Comparison of ENCODE assay signal across 18 mouse cellular contexts in the genomic region with DNA sequence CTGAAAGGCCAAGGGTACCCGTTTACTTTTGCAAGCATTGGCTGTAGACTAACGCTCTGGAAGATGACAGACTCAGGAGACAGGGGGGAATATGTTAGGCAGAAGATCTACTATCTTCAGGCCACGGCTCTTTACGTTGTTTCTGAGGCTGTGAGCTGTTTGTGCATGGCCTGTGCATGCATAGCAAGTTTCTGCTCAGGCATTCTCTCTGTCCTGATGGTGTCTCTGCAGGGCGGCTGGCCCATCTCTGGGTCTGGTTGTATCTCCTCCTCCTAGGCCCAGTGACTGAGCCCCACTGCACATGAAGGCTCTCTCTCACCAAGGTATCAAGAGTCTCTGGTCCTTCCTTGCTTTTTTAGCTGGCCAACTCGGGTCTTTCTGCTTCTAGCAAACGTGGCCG.
DNase-seq lines count a peak whose midpoint lies in the region; ATAC-seq lines count a peak whose summit lies in the region.
"Had no signal": no experiment of that assay in that cellular context is flagged by ENCODE, and none has a peak within 500 bp of the region (broad histone marks: within the 10 kb centered on the region; RNA-seq: fewer than 3 reads in every experiment).

No protein-coding gene starts in this region.

- WGBS in forebrain, embryonic 11.5 days = 92% methylated on average over 8 of the region's 8 CpGs
- WGBS in forebrain, embryonic 14.5 days = 92% methylated on average over 8 of the region's 8 CpGs
- WGBS in lung, embryonic 16.5 days = 84% methylated on average over 8 of the region's 8 CpGs

- H3K4me3 ChIP-seq in forebrain, embryonic 11.5 days (ENCODE audit: low read depth, low read length) = no peak overlapping the region
- H3K4me3 ChIP-seq in forebrain, embryonic 14.5 days (ENCODE audit: low read depth, low read length) = no peak overlapping the region
- no peak overlapping the region for H3K4me3 ChIP-seq in lung, embryonic 16.5 days (ENCODE audit: low read length)
- H3K4me3 ChIP-seq: hindbrain, embryonic 13.5 days; limb, embryonic 10.5 days; neural tube, embryonic 12.5 days had no signal

- H3K9me3 ChIP-seq in forebrain, embryonic 11.5 days (ENCODE audit: control insufficient read depth, low read length) = no peaks in the 10 kb centered on the region
- no peaks in the 10 kb centered on the region for H3K9me3 ChIP-seq in forebrain, embryonic 14.5 days (replicated peaks; ENCODE audit: control insufficient read depth, low read length)
- H3K9me3 ChIP-seq in lung, embryonic 16.5 days (ENCODE audit: control insufficient read depth, low read length) = no peaks in the 10 kb centered on the region
- H3K9me3 ChIP-seq: G1E; hindbrain, embryonic 13.5 days; limb, embryonic 10.5 days; neural tube, embryonic 12.5 days had no signal

- no peaks in the 10 kb centered on the region for H3K36me3 ChIP-seq in forebrain, embryonic 11.5 days (ENCODE audit: control insufficient read depth, insufficient read depth, low read length)
- H3K36me3 ChIP-seq in forebrain, embryonic 14.5 days (ENCODE audit: control insufficient read depth, insufficient read depth, low read length) = no peaks in the 10 kb centered on the region
- peaks cover 14% of the 10 kb centered on the region for H3K36me3 ChIP-seq in lung, embryonic 16.5 days (ENCODE audit: control insufficient read depth, insufficient read depth, low read length)
- H3K36me3 ChIP-seq: G1E; hindbrain, embryonic 13.5 days; neural tube, embryonic 12.5 days had no signal

- ATAC-seq in forebrain, embryonic 11.5 days (replicated peaks; ENCODE audit: low FRiP score) = no peak
- no peak for ATAC-seq in forebrain, embryonic 14.5 days
- no peak for ATAC-seq in lung, embryonic 16.5 days (ENCODE audit: low read depth)
- no peak for ATAC-seq in erythroblast, adult 5-6 weeks (replicated peaks; ENCODE audit: low FRiP score, poor library complexity, severe bottlenecking)
- ATAC-seq: activated CD4-positive, CD25-positive, alpha-beta regulatory T cell, adult 4 months; liver, postnatal 0 days had no signal

- no peaks in the 10 kb centered on the region for H3K4me1 ChIP-seq in forebrain, embryonic 11.5 days (replicated peaks; ENCODE audit: control insufficient read depth, insufficient read depth, low read length)
- H3K4me1 ChIP-seq in forebrain, embryonic 14.5 days (ENCODE audit: control insufficient read depth, insufficient read depth, low read length) = no peaks in the 10 kb centered on the region
- peaks cover 44% of the 10 kb centered on the region for H3K4me1 ChIP-seq in lung, embryonic 16.5 days (replicated peaks; ENCODE audit: control insufficient read depth, insufficient read depth, low read length)
- H3K4me1 ChIP-seq: neural tube, embryonic 12.5 days had no signal

- no peaks in the 10 kb centered on the region for H3K27me3 ChIP-seq in forebrain, embryonic 11.5 days (ENCODE audit: control insufficient read depth, insufficient read depth, low read length)
- H3K27me3 ChIP-seq in forebrain, embryonic 14.5 days (replicated peaks; ENCODE audit: control insufficient read depth, insufficient read depth, low read length) = no peaks in the 10 kb centered on the region
- no peaks in the 10 kb centered on the region for H3K27me3 ChIP-seq in lung, embryonic 16.5 days (ENCODE audit: control insufficient read depth, insufficient read depth, low read depth, low read length)
- H3K27me3 ChIP-seq: hindbrain, embryonic 13.5 days; neural tube, embryonic 12.5 days had no signal

- peak; percentile 30 for DNase-seq in forebrain, embryonic 11.5 days (ENCODE audit: low spot score)
- DNase-seq in forebrain, embryonic 14.5 days (ENCODE audit: low spot score) = no peak
- no peak for DNase-seq in lung, postnatal 14 days
- DNase-seq in cerebellum, adult 11 months = peak; percentile 25
- DNase-seq in cerebellum, postnatal 10 days = peak; percentile 64 to 76
- DNase-seq in thymus, postnatal 4 days = no peak
- DNase-seq: adrenal gland, postnatal 14 days; gastrocnemius, postnatal 10 days; kidney, adult 8-10 months; liver, postnatal 0 days; right cerebral cortex, adult 18-20 months had no signal

- H3K9ac ChIP-seq in forebrain, embryonic 11.5 days (ENCODE audit: low read length) = no peak overlapping the region
- H3K9ac ChIP-seq in forebrain, embryonic 14.5 days (ENCODE audit: low read length) = no peak overlapping the region
- no peak overlapping the region for H3K9ac ChIP-seq in lung, embryonic 16.5 days (ENCODE audit: low read length)
- H3K9ac ChIP-seq: hindbrain, embryonic 13.5 days; liver, postnatal 0 days; neural tube, embryonic 12.5 days had no signal

- H3K4me2 ChIP-seq in forebrain, embryonic 11.5 days (ENCODE audit: low read depth, low read length, severe bottlenecking) = no peak overlapping the region
- no peak overlapping the region for H3K4me2 ChIP-seq in forebrain, embryonic 14.5 days (ENCODE audit: low read length)
- no peak overlapping the region for H3K4me2 ChIP-seq in lung, embryonic 16.5 days (ENCODE audit: low read depth, low read length)
- H3K4me2 ChIP-seq: hindbrain, embryonic 13.5 days; neural tube, embryonic 12.5 days had no signal

- H3K27ac ChIP-seq in forebrain, embryonic 11.5 days (ENCODE audit: low read depth, low read length) = no peak overlapping the region
- no peak overlapping the region for H3K27ac ChIP-seq in forebrain, embryonic 14.5 days (ENCODE audit: low read depth, low read length)
- H3K27ac ChIP-seq in lung, embryonic 16.5 days (ENCODE audit: low read length) = peak overlapping the region; percentile 84; the same call in 1 of the 2 replicates
- H3K27ac ChIP-seq: limb, embryonic 10.5 days; neural tube, embryonic 12.5 days had no signal

Comparison
In these comparisons a context has a peak if more than half of its experiments do, and no peak if none do; other contexts are left out.
1. DNase-seq: peak in forebrain, embryonic 11.5 days (single experiment), cerebellum, adult 11 months (single experiment) and cerebellum, postnatal 10 days (2 of 2); none in forebrain, embryonic 14.5 days (single experiment), lung, postnatal 14 days (single experiment) and thymus, postnatal 4 days (single experiment).